Mouse (Mus musculus) layer of hippocampus, adult 9-11 months (tissue): Measurements from ENCODE around the gene Plekhm3.

Experiments used
- DNase-seq: peaks from one replicate; pipeline ENCODE4 v3.0.0; 2022

Plekhm3 gene

DNA sequence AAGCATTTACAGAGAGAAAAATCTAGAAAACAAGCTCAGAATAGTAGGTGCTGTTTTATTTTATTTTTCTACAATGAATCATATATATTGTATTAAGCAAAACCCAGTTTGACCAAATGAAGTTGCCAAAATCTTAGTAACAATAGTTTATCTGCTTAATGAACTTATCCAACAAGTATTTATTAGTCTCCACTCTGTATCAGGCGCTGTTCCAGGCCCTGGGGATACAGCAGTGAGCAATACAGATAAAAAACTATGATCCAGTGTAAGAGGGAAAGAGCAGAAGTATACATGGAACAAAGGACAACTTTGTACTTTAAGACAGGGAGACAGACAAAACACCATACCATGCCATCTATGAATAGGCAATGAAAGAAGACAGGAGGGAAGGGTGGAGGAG is 81.5 kb downstream of the Plekhm3 start:
- no peak for DNase-seq

DNA sequence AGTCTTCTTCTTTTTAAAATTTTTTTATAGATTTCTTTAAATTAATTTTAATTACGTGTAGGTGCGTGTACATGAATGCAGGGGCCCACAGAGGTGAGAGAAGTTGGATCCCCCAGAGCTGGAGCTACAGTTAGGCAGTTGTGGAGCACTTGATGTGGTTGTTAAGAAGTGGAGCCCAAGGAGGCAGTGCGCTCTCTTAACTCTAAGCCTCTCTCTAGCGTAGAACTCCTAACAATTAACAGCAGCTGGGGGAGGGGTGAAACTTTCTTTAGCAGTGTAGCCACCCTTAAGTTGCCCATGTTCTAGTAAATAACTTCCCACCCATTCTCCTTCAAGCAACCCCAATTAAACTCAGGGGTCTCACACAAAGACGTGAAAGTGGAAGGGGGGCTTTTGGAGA is 84.7 kb downstream of the Plekhm3 start:
- DNase-seq = no peak

DNA sequence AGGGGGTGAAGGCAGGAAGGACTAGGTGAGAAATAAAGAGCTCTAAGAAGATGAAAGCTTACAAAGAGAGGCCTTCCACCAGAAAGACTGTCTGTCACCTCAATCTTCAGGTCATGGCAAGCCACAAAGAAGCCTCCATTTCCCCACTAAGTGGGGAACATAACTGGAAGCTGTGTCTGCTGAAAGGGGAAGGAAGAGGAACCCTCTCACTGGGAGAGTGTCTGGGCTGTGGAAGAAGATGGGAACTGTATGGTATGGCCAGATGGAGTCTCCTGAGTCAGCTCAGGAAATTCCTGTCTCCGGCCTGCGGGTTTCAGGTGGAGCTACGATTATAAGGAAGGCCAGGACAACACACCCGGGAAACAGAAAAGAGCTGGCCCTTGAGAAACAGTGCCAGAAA is 88.9 kb downstream of the Plekhm3 start:
- no peak for DNase-seq

DNA sequence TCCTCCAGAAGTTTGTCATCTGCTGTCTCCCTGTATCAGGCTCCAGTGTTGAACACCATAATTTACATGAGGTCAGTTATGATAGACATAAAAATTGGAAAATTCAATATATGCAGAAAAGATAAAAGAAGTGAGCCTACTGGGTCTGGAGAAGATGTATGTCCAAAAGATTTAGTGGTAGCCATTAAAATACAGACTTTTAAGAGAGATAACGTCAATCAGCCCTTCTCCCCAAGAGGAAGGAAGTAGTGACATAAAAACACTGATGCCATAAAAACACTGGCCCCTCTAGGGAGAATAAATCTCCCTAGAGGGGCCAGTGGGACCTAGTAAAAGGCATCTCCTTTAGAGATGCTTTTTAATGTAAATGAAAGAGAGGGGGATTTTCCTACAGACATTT is 90.5 kb downstream of the Plekhm3 start:
- DNase-seq = no peak

DNA sequence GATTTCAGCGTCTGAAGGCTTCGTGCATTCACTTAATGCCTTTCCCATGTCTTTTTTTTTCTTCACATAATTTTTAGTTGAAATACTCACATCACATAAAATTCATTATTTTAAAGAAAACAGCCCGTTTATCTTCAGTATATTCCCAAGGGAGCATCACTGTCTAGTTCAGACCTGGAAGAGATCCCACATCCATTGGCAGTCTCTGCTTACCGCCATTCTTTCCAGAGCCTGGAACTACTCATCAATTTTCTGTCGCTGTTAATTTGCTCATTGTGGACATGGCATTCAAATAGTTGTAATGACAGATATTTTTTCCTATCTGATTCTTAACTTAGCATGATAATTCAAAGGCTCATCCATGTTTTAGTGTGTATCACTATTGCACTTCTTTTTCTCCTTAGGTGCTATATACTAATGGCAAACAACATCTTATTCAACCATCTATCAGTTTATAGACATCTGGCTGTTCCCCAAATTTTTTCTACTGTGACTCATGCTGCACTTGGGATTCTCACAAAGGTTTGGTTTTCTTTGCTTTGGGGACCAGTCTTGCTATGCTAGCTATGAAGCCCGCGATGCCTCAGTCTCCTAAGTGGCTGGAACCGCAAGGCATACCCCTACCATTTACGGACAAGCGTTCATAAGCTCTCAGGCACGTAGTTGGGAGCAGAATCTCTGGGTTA is 96.2 kb downstream of the Plekhm3 start:
- DNase-seq = no peak

DNA sequence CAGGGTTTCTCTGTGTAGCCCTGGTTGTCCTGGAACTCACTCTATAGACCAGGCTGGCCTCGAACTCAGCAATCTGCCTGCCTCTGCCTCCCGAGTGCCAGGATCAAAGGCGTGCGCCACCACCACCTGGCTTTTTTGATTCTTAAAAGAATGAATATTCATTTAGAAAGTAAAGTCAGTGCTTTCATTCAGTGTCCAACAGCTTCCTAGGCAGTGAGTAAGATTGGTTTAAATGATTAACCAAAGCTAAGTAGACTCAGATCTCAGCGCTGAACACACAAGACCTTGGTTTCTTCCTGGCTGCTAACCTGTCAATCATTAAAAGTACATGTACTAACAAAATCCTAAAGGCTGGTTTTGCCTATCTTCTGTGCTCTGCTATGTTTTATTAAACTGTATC is 96.8 kb downstream of the Plekhm3 start:
- no peak for DNase-seq

DNA sequence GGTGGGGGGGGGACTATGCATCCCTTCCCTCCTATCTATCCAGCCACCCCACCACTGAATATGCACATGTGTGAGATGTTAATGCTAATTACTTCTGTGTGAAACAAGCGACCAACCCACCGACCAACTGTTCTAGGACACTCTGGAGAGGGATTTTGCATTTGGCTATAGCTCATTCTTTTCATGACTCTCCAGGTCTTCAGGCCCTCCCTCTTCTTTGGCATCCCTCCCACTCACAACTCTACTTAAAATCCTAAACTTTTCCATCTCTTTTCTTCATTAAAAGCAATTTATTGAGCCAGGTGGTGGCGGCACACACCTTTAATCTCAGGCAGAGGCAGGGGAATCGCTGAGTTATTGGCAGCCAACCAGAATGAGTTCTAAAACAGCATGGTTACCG is 101.8 kb downstream of the Plekhm3 start:
- DNase-seq = peak; percentile 18

DNA sequence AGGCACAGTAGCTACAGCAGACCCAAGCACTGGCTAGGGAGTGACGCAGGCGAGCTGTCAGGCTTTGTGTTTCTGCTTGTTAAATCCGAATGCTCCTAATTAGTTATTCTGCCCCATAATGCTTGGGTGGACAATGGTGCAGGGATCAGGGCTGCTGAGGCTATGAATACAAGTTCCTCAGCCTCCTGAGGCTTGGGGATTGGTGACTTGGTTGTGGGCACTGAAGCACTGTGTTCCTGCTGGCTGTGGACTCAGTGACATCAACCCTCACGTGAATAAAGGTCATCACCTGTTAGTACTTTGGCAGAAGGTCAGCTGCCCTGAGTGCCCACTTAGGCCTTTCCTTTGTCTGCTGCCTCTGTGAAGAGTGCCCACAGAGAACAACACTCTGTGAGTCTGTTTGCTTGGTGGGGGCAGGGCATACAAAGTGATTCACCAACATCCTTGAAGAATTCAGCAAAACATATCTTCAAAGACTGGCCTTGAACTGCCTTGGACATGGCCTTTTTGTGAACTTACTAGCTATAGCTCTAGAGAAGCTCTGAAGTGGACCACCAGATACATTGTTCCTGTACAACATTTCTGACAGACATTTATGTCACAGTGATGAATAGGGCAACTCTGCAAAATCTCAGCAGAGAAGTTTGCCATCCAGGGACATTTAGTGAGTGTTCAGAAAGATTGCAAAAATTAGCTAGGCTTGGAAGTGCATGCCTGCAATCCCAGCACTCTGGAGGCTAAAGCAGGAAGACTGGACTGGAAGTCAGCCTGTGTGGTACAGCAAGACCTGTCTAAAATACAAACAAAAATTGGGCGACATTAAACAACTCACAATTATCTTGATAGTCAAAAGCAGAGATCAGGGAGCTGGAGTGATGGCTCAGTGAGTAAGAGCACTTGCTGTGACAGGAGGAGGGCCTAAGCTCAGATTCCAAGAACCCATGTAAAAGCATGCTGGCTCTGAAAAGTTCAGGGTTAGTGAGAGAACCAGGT is 102.6 kb downstream of the Plekhm3 start:
- peak; percentile 13 for DNase-seq

DNA sequence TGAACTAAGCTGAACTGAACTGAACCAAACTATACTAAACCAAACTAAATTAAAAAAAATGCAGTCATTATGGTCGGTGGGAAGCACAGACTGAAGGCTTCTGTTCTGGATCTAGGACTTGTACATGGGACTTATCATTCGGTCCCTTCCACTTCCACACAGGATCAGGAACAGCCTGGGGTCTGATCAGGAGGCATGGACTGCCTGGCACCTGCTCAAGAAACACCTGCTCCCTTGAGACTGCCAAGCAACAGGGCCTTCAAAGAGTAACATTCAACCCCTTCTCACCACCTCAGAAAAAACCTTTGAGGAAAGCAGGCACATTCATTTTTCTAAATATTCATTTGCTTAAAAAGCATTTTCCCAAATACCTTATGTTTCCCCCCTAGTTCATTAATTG is 103.4 kb downstream of the Plekhm3 start:
- DNase-seq = no peak

DNA sequence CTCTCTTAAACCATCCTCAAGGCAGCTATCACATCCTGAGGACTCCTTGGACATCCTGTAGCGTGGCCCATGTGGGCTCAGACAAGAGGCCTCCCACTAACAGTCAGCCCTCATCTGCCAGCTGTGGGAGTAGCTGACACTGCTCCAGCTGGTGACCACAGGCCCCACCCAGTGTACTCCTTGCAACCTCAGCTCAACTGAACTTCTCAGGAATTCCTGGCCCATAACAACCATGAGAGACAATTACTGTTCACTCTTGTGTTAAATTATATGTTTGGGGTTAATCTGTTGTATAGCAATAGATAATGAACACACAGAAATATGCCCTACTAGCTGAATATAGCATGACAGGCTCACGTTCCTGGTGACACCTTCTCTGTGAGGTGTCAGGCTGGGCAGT is 104.4 kb downstream of the Plekhm3 start:
- DNase-seq = no peak

DNA sequence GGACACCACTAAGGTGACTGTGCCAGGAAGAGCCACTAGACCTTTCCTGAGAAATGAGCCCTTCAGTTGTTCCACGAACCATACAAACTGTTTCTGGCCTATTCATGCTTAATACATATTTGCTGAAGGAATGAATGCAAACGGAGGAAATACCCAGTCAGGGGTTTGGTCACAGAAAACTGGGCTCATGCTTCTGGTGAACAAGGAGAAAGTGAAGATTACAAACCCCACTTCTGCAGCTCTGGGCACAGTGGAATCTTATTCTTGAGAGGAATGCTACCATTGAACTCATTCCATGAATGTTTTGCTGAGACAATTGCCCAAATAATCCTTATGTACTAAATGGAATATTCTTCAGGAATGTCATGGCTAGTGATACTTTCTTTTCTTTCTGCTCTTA is 106.3 kb downstream of the Plekhm3 start:
- DNase-seq = no peak

DNA sequence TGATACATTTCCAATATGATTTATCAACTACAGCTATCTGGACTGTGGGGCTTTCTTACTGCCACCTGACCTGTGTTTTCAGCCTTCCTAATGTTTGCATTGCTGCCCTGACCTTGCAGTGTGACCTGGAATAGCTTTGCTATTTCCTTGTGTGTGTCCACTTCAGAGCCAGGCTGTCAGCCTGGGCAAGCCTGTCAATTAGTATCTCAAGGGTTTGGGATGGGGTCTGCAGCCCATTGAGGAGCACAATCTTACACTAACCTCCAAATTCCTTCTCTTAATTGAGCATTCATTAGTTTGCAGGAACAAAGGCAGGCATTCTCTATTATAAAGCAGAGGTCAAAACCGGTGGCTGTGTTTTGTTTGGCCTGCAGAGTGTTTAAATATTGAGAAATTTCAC is 107.6 kb downstream of the Plekhm3 start:
- DNase-seq = no peak

DNA sequence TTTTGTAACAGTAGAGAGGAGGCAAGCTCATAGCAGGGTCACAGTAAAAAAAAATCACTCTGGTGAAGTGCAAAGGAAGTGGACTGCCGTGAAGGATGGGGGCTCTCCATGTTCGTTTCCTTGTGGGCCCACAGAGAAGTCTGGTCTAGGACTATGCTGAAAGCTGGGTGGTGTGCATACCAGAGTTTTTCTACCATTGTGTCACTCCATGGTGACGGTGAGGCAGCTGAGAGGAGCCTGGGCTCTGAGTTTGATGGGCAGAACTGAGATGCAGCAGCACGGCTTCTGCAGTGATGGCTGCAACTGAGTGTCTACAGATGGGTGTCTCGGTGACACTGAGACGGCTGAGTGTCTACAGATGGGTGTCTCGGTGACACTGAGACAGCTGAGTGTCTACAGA is 108.5 kb downstream of the Plekhm3 start:
- no peak for DNase-seq

DNA sequence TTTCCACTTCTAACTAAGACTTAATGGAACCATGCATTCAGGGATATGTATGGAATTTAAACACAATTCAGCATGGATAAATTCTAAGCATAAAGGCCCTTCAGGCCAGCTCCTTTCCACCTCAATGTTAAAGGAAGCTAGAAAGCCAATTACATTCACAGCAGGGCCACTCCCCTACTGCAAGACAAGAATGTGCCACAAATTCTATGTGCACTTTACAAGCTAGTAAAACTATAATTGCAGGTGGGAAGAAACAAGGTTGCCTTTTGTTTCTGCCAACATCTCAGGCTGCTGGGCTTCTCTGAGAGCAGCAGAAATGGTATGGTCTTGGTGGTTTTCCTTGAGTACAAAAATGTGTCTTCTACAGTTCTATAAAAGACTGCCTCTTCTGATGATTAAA is 109.1 kb downstream of the Plekhm3 start:
- no peak for DNase-seq

DNA sequence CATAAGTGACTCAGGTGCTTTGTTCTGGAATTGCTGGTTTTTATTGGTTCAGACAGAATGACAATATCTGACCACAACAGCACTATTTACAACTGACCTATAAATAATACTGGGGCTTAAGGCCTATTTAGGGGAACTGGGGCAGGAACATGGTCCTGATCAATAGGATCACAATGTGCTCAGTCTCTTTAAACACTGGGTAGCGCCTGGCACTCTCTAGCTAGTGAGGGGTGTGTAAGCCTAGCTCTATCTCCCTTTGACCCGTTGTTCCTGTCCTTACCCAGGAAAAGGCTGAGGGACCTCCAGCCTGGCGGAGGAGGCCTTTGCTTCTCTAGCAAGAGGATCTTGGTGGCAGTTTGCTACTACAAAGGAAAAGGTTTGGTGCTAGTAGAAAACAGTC is 111.6 kb downstream of the Plekhm3 start:
- DNase-seq = no peak

DNA sequence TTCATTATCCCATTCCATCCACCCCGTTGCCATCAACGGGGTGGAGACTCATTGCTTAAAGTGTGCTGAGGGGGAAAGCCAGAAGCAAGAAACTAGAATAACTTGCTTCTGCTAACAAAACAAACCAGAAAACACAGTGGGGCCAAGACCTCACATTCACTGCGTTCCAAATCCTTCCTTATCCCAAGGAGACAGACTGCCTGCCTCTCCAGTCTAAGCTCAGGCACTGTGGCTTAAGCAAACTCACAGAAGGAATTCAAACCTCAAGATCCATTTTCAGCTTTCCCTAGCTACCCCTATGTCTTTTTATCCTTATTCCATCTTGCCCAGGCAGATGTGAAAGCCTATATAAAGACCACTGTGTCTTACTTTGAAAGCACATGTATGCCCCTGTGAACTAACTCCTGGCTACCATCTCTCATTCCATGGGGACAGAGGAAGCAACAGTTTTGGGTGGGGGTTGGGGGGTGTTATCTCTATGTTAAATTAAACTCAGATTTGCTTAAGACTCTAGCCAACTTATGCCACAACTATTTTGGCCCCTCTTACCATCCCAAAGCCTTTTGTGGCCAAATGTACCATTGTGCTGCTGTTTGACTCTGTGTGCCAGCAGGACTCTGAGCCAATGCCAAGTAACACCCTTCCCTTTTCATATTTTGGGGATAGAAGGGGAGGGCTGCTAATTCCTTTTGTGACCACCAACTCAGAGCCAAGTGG is 112.6 kb downstream of the Plekhm3 start:
- DNase-seq = no peak

DNA sequence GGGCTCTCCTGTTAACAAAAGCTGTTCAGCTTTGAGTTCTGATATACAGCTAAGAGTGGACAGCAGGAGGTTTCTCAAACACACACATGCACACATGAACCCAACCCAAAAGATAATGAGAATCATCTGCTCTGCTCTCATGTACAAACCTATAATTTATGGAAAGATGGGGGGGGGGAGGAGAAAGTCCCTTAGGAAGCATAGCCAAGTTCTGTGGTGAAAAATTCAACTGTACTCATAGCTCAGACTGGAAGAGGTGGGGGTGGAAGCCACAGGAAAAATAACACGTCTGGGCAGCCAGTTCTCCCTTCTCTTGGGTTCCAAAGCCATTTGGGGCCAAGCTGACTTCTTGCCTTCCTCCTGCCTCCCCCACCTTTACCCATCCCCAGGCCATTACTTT is 115.7 kb downstream of the Plekhm3 start:
- DNase-seq = no peak

DNA sequence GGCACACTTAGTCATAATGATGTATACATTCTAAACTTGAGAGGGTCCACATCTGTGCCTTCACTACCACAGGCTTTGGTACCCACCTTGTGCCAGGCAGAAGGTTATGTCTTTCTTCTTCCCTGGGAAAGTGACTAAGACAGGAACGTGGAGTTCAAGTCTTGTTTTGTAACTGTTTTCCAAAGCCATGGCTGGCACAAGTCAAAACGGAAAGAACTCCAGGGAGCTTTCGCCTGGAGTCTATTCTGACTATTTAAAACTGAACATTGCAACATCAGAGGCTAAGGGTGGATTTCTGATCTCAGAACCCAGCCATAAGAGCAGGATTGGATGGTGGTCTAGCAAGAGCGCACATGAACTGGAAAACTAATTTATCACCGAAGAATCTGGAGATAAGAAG is 120.0 kb downstream of the Plekhm3 start:
- DNase-seq = no peak

DNA sequence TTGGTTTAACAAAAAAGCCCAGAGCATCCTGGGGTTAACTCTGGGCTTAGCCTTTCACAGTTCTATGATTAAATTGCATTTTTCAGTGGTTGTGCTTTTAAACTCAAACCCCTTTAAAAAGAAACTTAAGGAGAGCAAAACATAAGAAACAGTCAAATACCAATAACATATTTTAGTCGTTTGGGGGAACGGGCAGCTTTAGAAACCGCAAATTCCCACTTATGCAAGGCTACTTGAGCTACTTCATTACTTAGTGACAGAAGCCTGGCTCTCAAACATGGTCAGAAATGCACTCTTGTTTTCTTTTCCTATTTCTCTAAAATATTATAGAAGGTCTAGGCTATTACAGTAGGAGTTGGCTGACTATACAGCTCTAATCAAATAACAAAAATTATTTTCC is 120.5 kb downstream of the Plekhm3 start:
- DNase-seq = no peak

DNA sequence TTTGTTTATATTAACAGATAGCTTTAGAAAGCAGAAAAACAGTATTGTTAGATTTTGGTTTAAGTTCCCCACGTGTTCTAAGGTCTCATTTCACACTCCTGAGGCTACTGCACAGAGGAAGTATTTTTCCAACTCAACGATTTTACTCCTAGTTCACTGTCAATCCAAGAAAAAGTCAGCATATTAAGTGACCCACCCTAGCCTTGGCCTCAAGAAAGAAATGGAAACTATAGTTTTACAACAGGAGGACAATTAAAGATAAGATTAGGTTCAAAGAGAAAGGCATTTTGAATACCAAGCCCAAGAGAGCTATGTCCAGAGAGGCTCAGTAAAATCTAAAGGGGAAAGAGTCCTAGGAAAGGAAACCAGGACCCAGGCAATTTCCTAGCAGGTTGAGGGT is 125.1 kb downstream of the Plekhm3 start:
- DNase-seq = no peak

DNA sequence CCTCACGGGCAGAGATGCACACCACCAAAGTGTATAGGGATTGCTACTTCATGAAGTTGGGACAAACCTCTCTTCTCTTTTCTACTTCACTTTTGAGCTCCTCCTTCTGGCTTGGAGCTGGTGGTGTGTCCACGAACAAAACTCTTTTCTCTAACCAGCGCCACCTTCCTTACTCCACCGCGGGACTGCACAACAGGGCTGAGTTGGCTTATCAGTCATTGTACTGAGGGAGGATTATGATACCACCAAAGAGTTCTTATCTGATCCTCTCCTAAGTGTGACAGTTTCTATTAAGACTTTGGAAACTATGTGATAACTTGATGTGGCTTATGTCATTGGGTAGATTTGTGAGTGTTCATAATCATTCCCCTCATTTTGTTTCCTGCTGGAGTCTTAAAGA is 129.2 kb downstream of the Plekhm3 start:
- no peak for DNase-seq

DNA sequence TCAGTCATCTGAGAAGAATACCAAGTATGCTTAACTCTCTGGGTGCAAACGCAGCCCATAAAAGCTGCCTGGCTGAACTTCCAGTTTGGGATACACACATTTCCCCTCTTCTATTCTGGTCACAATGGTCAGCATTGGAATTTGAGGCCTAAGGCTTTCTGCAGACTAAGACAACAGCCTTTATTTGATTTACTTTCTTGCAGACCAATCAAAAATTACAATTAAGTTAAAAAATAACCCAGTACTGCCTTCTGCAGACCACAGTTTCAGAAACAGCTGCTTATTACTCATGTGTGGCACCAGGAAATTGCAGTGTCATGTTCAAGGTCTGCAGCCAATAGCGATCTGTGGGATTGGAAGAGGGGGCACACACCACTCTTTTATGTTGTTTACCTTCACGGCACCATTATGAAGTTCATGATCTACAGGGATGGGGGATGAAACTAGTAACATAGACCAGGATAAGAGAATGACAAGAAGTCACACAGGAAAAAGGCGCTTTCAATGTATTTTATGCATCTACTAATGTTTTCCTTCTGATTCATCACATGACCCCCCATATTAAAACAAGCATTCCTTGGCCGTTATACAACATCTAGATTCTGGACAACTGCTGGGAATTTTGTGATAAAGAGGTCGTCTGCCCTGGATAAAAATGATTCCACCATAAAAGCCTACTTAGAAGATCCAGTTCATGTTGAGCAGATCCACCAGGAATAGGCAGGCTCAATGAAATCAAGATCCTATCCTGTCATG is 130.1 kb downstream of the Plekhm3 start:
- no peak for DNase-seq

DNA sequence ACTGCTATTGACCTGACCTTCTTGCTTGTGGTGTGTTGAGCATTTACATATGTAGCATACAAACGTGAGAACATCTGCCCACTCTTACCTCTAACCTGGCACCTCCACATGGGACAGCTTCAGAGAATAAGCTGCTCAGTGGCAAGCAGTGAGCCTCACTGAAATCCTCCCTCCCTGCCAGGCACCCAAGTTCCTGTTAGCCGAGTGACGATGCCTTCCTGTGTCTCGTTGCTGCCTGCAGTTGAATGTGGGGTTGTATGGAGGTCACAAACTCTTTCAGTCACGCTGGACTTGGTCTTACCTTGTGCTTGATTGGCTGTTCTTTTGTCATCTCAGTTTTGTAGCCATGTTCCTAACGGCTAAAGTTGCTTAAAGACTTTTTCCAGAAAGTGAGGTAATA is 133.1 kb downstream of the Plekhm3 start:
- DNase-seq = no peak
